Mouse (Mus musculus) limb, embryonic 14.5 days (tissue): Measurements from ENCODE around the gene Lrr1. TPM values are rescaled to one million over a fixed set of nuclear protein-coding genes. Genes with fewer than 3 reads are reported as not detected.
"Not testable (repeated sequence)": the region's sequence is repeated elsewhere in the genome, so short reads cannot be mapped to it uniquely, and the experiment has no call there.

Experiments
- ATAC-seq: fragments of 200-750 bp; cut with Nextera tagmentation; 2 replicates; pipeline ENCODE4 v1.8.0; 2017; ENCODE audit warnings: low read depth, moderate number of reproducible peaks, moderate TSS enrichment; ENCODE audit not compliant: low FRiP score
- DNase-seq: peaks from one replicate; pipeline ENCODE4 v3.0.0-alpha.2; 2015; ENCODE audit warnings: low spot score
- H3K27ac ChIP-seq: fragments of 300-500 bp; sonication (generic); replicated peaks from 2 replicates; pipeline ENCODE4 v1.5.1; 2014; ENCODE audit warnings: low read depth, mild to moderate bottlenecking, low read length, moderate library complexity, mixed read lengths
- H3K27me3 ChIP-seq: fragments of 300-500 bp; sonication (generic); 2 replicates; pipeline ENCODE4 v1.6.1; 2014; ENCODE audit warnings: low read length, mixed read lengths; ENCODE audit not compliant: control insufficient read depth, insufficient read depth
- H3K36me3 ChIP-seq: fragments of 300-500 bp; sonication (generic); 2 replicates; pipeline ENCODE4 v1.6.1; 2014; ENCODE audit warnings: mild to moderate bottlenecking, low read length, moderate library complexity, mixed read lengths; ENCODE audit not compliant: control insufficient read depth, insufficient read depth
- H3K4me1 ChIP-seq: fragments of 300-500 bp; sonication (generic); 2 replicates; pipeline ENCODE4 v1.6.1; 2014; ENCODE audit warnings: antibody characterized with exemption, low read length, mixed read lengths; ENCODE audit not compliant: control insufficient read depth, insufficient read depth
- H3K4me2 ChIP-seq: fragments of 300-500 bp; sonication (generic); replicated peaks from 2 replicates; pipeline ENCODE4 v1.6.1; 2014; ENCODE audit warnings: low read depth, mild to moderate bottlenecking, low read length, moderate library complexity; ENCODE audit not compliant: severe bottlenecking
- H3K4me3 ChIP-seq: fragments of 300-500 bp; sonication (generic); replicated peaks from 2 replicates; pipeline ENCODE4 v1.5.1; 2014; ENCODE audit warnings: low read length
- H3K9ac ChIP-seq: fragments of 300-500 bp; sonication (generic); 2 replicates; pipeline ENCODE4 v1.6.1; 2014; ENCODE audit warnings: mild to moderate bottlenecking, low read depth, low read length, moderate library complexity; ENCODE audit not compliant: severe bottlenecking
- H3K9me3 ChIP-seq: fragments of 300-500 bp; sonication (generic); 2 replicates; pipeline ENCODE4 v1.6.1; 2016; ENCODE audit warnings: low read length; ENCODE audit not compliant: control insufficient read depth
- POLR2A ChIP-seq: fragments of 200-500 bp; IDR thresholded peaks from 2 replicates; pipeline ENCODE4 v1.8.0; 2012; ENCODE audit warnings: inconsistent platforms, mild to moderate bottlenecking, moderate library complexity, borderline replicate concordance; ENCODE audit not compliant: insufficient read depth, insufficient read length; ENCODE audit errors: extremely low read depth
- WGBS: fragments of 180-500 bp; shearing (Covaris S2); extraction: QIAGEN DNeasy Blood & Tissue Kit; methylation state at CpG from one replicate; pipeline ENCODE4 v1.1.7; 2014; 5-methylcytosine and 5-hydroxymethylcytosine counted together
- polyA plus RNA-seq, 2 experiments: library from polyadenylated mRNA; depleted of rRNA in 1 of 2; stranded (reverse) in 1 of 2; unstranded in 1 of 2; fragments of >200 nt; fragmentation: Nextera tagmentation in 1 of 2; extraction: Ambion mirVana in 1 of 2; gene quantifications; 2 replicates each; pipeline versions ENCODE4 v1.2.1 to v1.2.3; 2012 to 2014

Gene Lrr1
- polyA plus RNA-seq, 2 experiments, result 14.1 to 19.8 TPM

- Histone ChIP-seq H3K9ac (no peak overlapping the region), H3K9me3 (no peaks in the 10 kb centered on the region), H3K27me3 (no peaks in the 10 kb centered on the region), H3K4me3 (no peak overlapping the region), H3K4me1 (0 out of 2 replicates have a peak, but pooled peaks cover 3% of the 10 kb centered on the region), H3K36me3 (no peaks in the 10 kb centered on the region), H3K27ac (no peak overlapping the region), H3K4me2 (no peak overlapping the region)
- no peak for TF ChIP-seq POLR2A
- 51% methylated on average over 3 of the region's 3 CpGs for WGBS
- DNase-seq, result no peak
- no peak for ATAC-seq
Observed at GRCm38 (mm10) chr12:69164904-69165303, 3.7 kb upstream of the Lrr1 start.

GRCm38 (mm10) chr12:69166861-69167581, 1.6 kb upstream of the Lrr1 start:
- not testable (repeated sequence) for H3K9me3 ChIP-seq, H3K4me1 ChIP-seq, ATAC-seq, DNase-seq, H3K9ac ChIP-seq, H3K27me3 ChIP-seq, H3K4me3 ChIP-seq, H3K36me3 ChIP-seq, H3K27ac ChIP-seq, H3K4me2 ChIP-seq
- WGBS, result 69% methylated on average over 8 of the region's 8 CpGs

- peak overlapping the region; percentile 75 for H3K9ac ChIP-seq
- H3K36me3 ChIP-seq, result peaks cover 3% of the 10 kb centered on the region; the same call in 1 of the 2 replicates
- H3K27me3 ChIP-seq, result no peaks in the 10 kb centered on the region
- 8% methylated on average over 18 of the region's 18 CpGs for WGBS
- H3K4me3 ChIP-seq, result peak overlapping the region; percentile 70
- H3K9me3 ChIP-seq, result no peaks in the 10 kb centered on the region
- H3K4me2 ChIP-seq, result peak overlapping the region; percentile 85
- 0 out of 2 replicates have a peak, but pooled peaks cover 3% of the 10 kb centered on the region for H3K4me1 ChIP-seq
- peak; percentile 34; the same call in 1 of the 2 replicates for TF ChIP-seq POLR2A
- no peak overlapping the region for H3K27ac ChIP-seq
- ATAC-seq, result peak; percentile 36; the same call in 1 of the 2 replicates
- DNase-seq, result no peak
Observed at GRCm38 (mm10) chr12:69167656-69168460, 756 bp upstream of the Lrr1 start.

- WGBS, result 100% methylated on average over 2 of the region's 2 CpGs
- DNase-seq (no peak), ATAC-seq (no peak)
- H3K9ac ChIP-seq, result no peak overlapping the region
- H3K4me2 ChIP-seq, result no peak overlapping the region
- H3K27ac ChIP-seq, result no peak overlapping the region
- no peaks in the 10 kb centered on the region for H3K27me3 ChIP-seq
- no peak for TF ChIP-seq POLR2A
- peaks cover 3% of the 10 kb centered on the region for H3K36me3 ChIP-seq
- no peaks in the 10 kb centered on the region for H3K9me3 ChIP-seq
- H3K4me1 ChIP-seq, result 0 out of 2 replicates have a peak, but pooled peaks cover 3% of the 10 kb centered on the region
- no peak overlapping the region for H3K4me3 ChIP-seq
Observed at GRCm38 (mm10) chr12:69171307-69171706, 2.7 kb downstream of the Lrr1 start.

- DNase-seq, result no peak
- H3K4me3 ChIP-seq, result no peak overlapping the region
- no peak for ATAC-seq
- H3K4me2 ChIP-seq, result no peak overlapping the region
- 97% methylated on average over 3 of the region's 3 CpGs for WGBS
- peaks cover 4% of the 10 kb centered on the region for H3K36me3 ChIP-seq
- no peaks in the 10 kb centered on the region for H3K4me1 ChIP-seq
- no peaks in the 10 kb centered on the region for H3K9me3 ChIP-seq
- no peaks in the 10 kb centered on the region for H3K27me3 ChIP-seq
- H3K9ac ChIP-seq, result no peak overlapping the region
- TF ChIP-seq POLR2A, result no peak
- no peak overlapping the region for H3K27ac ChIP-seq
Observed at GRCm38 (mm10) chr12:69175975-69176374, 7.4 kb downstream of the Lrr1 start.
